Mouse (Mus musculus) G1E (cell line): ENCODE measurements around the gene Grm5.

Experiments
- CTCF ChIP-seq: IDR thresholded peaks from 2 replicates; pipeline ENCODE4 v1.5.1; 2012; ENCODE audit warnings: low read depth, low read length, inconsistent platforms, mixed read lengths
- GATA2 ChIP-seq: IDR thresholded peaks from 2 replicates; pipeline ENCODE4 v1.6.1; 2012; ENCODE audit warnings: low read depth, low read length, inconsistent platforms, borderline replicate concordance
- TAL1 ChIP-seq: conservative IDR thresholded peaks from 2 replicates; pipeline ENCODE4 v1.6.1; 2012; ENCODE audit warnings: low read depth, low read length, inconsistent platforms, mixed read lengths

DNA sequence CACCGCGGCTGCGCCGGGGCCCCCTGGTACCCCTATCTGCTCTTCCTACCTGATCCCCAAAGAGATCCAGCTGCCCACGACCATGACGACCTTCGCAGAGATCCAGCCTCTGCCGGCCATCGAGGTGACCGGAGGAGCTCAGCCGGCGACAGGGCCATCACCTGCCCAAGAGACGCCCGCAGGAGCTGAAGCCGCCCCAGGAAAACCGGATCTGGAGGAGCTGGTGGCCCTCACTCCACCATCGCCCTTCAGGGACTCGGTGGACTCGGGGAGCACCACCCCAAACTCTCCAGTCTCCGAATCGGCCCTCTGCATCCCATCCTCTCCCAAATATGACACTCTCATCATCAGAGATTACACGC is 546.5 kb downstream of the Grm5 start:
- TF ChIP-seq CTCF (no peak), TAL1 (no peak), GATA2 (no peak)
